Mouse (Mus musculus) kidney, postnatal 0 days (tissue): ENCODE measurements at regions not wholly inside any gene's neighbourhood (a gene's known extent, or its start where the extent isn't known, plus 50 kb on each side); places are given as distances from the start of the nearest gene placed in this dataset.
"Not testable (repeated sequence)": the region's sequence is repeated elsewhere in the genome, so short reads cannot be mapped to it uniquely, and the experiment has no call there.

Experiments used
- ATAC-seq: fragments of 200-750 bp; cut with Nextera tagmentation; replicated peaks from 2 replicates; pipeline ENCODE4 v1.8.0; 2017; ENCODE audit warnings: low read depth, moderate number of reproducible peaks, moderate TSS enrichment, moderate library complexity; ENCODE audit not compliant: low FRiP score
- DNase-seq: peaks from one replicate; pipeline ENCODE4 v3.0.0-alpha.2; 2016; ENCODE audit warnings: low spot score
- H3K27ac ChIP-seq: fragments of 300-500 bp; sonication (generic); 2 replicates; pipeline ENCODE4 v1.5.1; 2014; ENCODE audit warnings: mild to moderate bottlenecking
- H3K27me3 ChIP-seq: fragments of 300-500 bp; sonication (generic); 2 replicates; pipeline ENCODE4 v1.6.1; 2014; ENCODE audit warnings: low read length, mixed read lengths; ENCODE audit not compliant: insufficient read depth
- H3K36me3 ChIP-seq: fragments of 300-500 bp; sonication (generic); 2 replicates; pipeline ENCODE4 v1.6.1; 2014; ENCODE audit warnings: low read length, mixed read lengths; ENCODE audit not compliant: insufficient read depth
- H3K4me1 ChIP-seq: fragments of 300-500 bp; sonication (generic); replicated peaks from 2 replicates; pipeline ENCODE4 v1.6.1; 2014; ENCODE audit warnings: antibody characterized with exemption, low read length, mixed read lengths; ENCODE audit not compliant: insufficient read depth
- H3K4me2 ChIP-seq: fragments of 300-500 bp; sonication (generic); 2 replicates; pipeline ENCODE4 v1.6.1; 2014; ENCODE audit warnings: mild to moderate bottlenecking, low read length, moderate library complexity, mixed read lengths
- H3K4me3 ChIP-seq: fragments of 300-500 bp; sonication (generic); replicated peaks from 2 replicates; pipeline ENCODE4 v1.5.1; 2014; ENCODE audit warnings: low read depth, low read length
- H3K9ac ChIP-seq: fragments of 300-500 bp; sonication (generic); 2 replicates; pipeline ENCODE4 v1.6.1; 2014; ENCODE audit warnings: low read depth, low read length
- H3K9me3 ChIP-seq: fragments of 300-500 bp; sonication (generic); replicated peaks from 2 replicates; pipeline ENCODE4 v1.6.1; 2016; ENCODE audit warnings: low read length, inconsistent platforms, mixed read lengths
- CTCF ChIP-seq: IDR thresholded peaks from 2 replicates; pipeline ENCODE4 v1.5.1; 2016; ENCODE audit warnings: antibody characterized with exemption, low read depth, mild to moderate bottlenecking, moderate library complexity
- WGBS: fragments of 180-500 bp; shearing (Covaris S2); extraction: QIAGEN DNeasy Blood & Tissue Kit; methylation state at CpG from one replicate; pipeline ENCODE4 v1.1.7; 2014; 5-methylcytosine and 5-hydroxymethylcytosine counted together

DNA sequence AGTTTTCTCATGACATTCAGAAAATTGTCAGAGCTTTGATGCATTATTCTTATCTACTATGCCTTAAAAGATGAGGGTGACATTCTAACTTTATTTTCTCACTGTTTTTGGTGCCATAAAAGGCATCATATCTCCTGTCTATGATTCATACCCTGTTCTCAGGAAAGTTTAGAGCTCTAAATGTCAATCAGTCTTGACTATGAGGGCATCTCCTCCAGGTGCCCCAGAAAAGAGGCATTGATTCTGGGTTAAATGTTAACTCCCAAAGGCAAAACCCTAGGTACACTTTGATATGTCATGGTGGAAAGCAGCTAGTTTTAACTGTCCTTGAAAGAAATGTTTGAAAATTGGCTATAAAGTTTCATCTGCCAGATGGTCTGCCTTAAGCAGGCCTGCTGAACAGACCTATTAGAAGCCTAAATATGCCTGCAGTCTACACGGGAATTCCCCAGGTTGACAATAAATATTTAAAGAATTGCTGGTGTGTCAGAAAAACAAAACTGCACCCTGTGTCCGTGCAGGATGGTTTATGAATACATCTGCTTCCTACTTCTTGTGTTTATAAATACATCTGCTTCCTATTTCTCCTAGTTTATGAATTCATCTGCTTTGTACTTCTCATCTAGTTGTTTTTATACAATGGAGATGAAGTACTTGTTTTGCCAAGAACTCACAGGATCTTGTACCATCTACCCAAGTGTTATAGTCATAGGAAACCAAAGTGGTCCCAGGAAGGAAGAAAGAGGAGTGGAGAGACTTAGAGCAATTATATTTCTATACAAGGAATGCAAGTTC, 172.3 kb downstream of the Snca start:
- H3K27ac ChIP-seq: no peak overlapping the region
- no peaks in the 10 kb centered on the region for H3K4me1 ChIP-seq
- no peaks in the 10 kb centered on the region for H3K27me3 ChIP-seq
- H3K4me3 ChIP-seq: no peak overlapping the region
- 48% methylated on average over 2 of the region's 2 CpGs for WGBS
- TF ChIP-seq CTCF: no peak
- H3K9me3 ChIP-seq: no peaks in the 10 kb centered on the region
- no peak overlapping the region for H3K4me2 ChIP-seq
- ATAC-seq (no peak), DNase-seq (peak; percentile 4)
- H3K36me3 ChIP-seq: no peaks in the 10 kb centered on the region
- H3K9ac ChIP-seq: no peak overlapping the region

DNA sequence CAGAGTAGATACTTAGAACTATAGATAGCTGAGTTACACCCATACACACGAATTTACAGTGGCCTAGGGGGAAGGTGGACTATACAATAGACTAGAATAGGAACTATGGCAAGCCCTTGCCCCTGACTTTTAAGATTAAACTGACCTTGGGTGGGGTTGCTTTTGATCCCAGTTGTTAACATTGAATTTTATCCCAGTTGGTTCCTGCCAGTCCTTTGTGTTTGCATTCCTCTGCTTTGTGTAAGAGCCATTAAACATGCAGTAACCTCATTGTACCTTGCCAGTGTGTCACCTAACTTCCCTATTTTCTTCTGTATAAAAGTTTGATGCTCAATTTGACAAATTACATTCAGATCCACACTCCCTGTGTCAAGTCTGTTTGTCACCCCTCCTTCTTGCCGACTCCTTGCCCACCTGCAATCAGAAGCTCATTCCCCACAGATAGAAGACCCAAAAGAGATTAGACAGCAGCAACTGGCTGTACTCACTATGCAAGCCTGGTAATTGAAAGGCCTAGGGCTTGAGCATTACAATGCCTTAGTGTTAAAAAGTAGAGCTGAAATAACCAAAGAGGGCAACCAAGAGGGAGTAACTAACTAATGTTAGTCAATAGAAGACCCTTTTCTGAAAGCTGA, 182.6 kb downstream of the Snca start:
- ATAC-seq, H3K4me2 ChIP-seq, H3K36me3 ChIP-seq, H3K4me3 ChIP-seq, DNase-seq, H3K9ac ChIP-seq, H3K9me3 ChIP-seq, H3K4me1 ChIP-seq, H3K27ac ChIP-seq, H3K27me3 ChIP-seq: not testable (repeated sequence)
- WGBS: 58% methylated on average over 2 of the region's 2 CpGs

DNA sequence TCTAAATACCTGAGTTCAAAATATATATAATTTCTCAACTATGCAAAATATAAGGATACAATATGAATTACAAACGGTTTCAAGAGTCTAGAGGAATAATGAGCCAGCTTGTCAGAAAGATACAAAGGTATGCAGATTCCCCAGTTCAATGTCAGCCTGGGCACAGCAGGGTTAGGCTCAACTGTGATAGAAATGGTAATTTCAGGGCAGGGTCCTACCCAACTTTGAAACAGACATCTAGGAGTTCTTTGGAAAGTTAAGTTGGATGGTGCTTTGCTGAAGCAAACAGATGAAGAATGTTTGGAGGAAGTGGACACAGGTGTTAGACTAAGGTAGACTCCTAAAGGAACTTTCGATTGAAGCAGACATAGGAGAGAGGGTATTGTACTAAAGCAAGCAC, 187.4 kb downstream of the Snca start:
- ATAC-seq (no peak), DNase-seq (no peak)
- TF ChIP-seq CTCF: no peak
- no peaks in the 10 kb centered on the region for H3K4me1 ChIP-seq
- no peaks in the 10 kb centered on the region for H3K9me3 ChIP-seq
- H3K4me2 ChIP-seq: no peak overlapping the region
- H3K27ac ChIP-seq: no peak overlapping the region
- H3K9ac ChIP-seq: no peak overlapping the region
- WGBS: 64% methylated on average over 2 of the region's 2 CpGs
- H3K27me3 ChIP-seq: no peaks in the 10 kb centered on the region
- no peak overlapping the region for H3K4me3 ChIP-seq
- H3K36me3 ChIP-seq: no peaks in the 10 kb centered on the region

DNA sequence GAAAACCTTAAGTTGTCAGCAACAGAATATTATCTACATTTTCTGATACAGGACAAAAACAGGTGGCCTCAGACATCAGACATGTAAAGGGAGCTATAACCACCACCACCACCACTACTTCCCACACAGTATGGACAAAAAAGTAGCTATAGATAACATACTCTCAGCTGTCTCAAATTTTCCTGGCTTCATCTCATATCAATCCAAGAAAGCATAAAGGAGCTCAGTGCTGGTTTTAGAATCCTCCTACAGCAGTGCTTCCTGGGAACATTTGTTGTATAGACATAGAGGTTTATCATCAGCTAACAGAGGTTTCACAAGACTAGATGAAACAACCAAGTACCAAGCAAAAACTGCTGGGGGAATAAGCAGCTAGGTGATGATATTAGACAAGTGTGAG, 213.3 kb downstream of the Snca start:
- DNase-seq: no peak

DNA sequence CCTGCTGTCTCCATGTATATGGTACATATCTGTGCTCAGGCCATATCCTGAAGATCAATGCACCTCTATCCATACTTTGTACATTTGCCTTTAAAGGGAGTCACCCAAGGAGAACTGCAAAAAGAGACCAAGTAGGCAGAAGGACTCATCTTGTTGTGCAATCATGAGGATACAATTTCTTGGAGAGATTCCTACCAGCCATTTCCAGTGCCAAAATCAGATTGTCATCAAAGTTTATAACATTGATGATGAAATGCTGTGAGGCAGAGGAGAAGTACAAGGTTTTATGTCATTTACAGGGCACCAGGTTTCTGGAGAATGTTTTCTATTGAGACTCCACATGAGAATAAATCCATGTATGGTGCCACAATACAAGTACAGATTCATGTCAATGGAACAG, 229.5 kb downstream of the Snca start:
- no peaks in the 10 kb centered on the region for H3K9me3 ChIP-seq
- no peaks in the 10 kb centered on the region for H3K36me3 ChIP-seq
- ATAC-seq (no peak), DNase-seq (no peak)
- no peak overlapping the region for H3K4me3 ChIP-seq
- H3K4me1 ChIP-seq: no peaks in the 10 kb centered on the region
- H3K9ac ChIP-seq: no peak overlapping the region
- no peak for TF ChIP-seq CTCF
- no peaks in the 10 kb centered on the region for H3K27me3 ChIP-seq
- no peak overlapping the region for H3K27ac ChIP-seq
- H3K4me2 ChIP-seq: no peak overlapping the region

More for the DNA sequence above, 213.3 kb downstream of the Snca start:
- H3K4me2 ChIP-seq: no peak overlapping the region
- H3K4me3 ChIP-seq: no peak overlapping the region
- H3K27me3 ChIP-seq: no peaks in the 10 kb centered on the region
- H3K9me3 ChIP-seq: no peaks in the 10 kb centered on the region
- no peak overlapping the region for H3K9ac ChIP-seq
- no peak overlapping the region for H3K27ac ChIP-seq
- no peak for TF ChIP-seq CTCF
- H3K4me1 ChIP-seq: no peaks in the 10 kb centered on the region
- no peaks in the 10 kb centered on the region for H3K36me3 ChIP-seq
- ATAC-seq: no peak

DNA sequence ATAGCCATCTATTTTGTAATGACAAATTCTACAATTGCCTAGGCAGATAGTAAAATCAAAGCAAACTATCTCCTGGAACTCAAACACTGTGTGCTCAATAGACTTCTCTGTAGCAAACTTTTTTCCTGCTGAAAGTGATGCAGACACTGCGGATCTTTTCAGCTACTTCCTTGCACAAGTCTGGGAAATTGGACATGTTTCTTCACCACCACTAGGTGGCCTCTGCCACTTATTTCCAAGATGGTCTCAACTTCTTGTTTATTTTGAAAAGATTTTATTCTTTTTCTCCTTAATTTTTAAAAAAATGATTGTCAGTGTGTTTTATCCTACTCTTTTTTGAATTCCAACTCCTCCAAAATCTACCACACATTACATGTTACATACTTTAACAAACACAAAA, 265.4 kb downstream of the Snca start:
- Histone ChIP-seq H3K36me3 (no peaks in the 10 kb centered on the region), H3K4me1 (no peaks in the 10 kb centered on the region), H3K27ac (no peak overlapping the region), H3K27me3 (no peaks in the 10 kb centered on the region), H3K4me3 (no peak overlapping the region), H3K9ac (no peak overlapping the region), H3K4me2 (no peak overlapping the region), H3K9me3 (no peaks in the 10 kb centered on the region)
- 63% methylated on average over 1 of the region's 1 CpGs for WGBS
- DNase-seq: peak; percentile 21
- ATAC-seq: no peak
- TF ChIP-seq CTCF: peak; percentile 55
